Mouse (Mus musculus) stomach, embryonic 16.5 days (tissue): Measurements from ENCODE around the gene Prdx6. TPM values are rescaled to one million over a fixed set of nuclear protein-coding genes. Genes with fewer than 3 reads are reported as not detected.

Experiments
- ATAC-seq: fragments of 200-750 bp; cut with Nextera tagmentation; 2 replicates; pipeline ENCODE4 v1.8.0; 2017; ENCODE audit warnings: moderate number of reproducible peaks, moderate TSS enrichment; ENCODE audit not compliant: insufficient read depth, low FRiP score
- H3K27ac ChIP-seq: fragments of 300-500 bp; sonication (generic); 2 replicates; pipeline ENCODE4 v1.5.1; 2014; ENCODE audit warnings: low read length
- H3K27me3 ChIP-seq: fragments of 300-500 bp; sonication (generic); 2 replicates; pipeline ENCODE4 v1.6.1; 2014; ENCODE audit warnings: low read length, control low read depth, mixed read lengths; ENCODE audit not compliant: control insufficient read depth, insufficient read depth
- H3K36me3 ChIP-seq: fragments of 300-500 bp; sonication (generic); 2 replicates; pipeline ENCODE4 v1.6.1; 2014; ENCODE audit warnings: low read length; ENCODE audit not compliant: control insufficient read depth, insufficient read depth
- H3K4me1 ChIP-seq: fragments of 300-500 bp; sonication (generic); 2 replicates; pipeline ENCODE4 v1.6.1; 2014; ENCODE audit warnings: low read length, control low read depth, mixed read lengths; ENCODE audit not compliant: control insufficient read depth, insufficient read depth
- H3K4me2 ChIP-seq: fragments of 300-500 bp; sonication (generic); 2 replicates; pipeline ENCODE4 v1.6.1; 2014; ENCODE audit warnings: low read depth, low read length, mixed read lengths
- H3K4me3 ChIP-seq: fragments of 300-500 bp; sonication (generic); replicated peaks from 2 replicates; pipeline ENCODE4 v1.5.1; 2014; ENCODE audit warnings: mild to moderate bottlenecking, low read length
- H3K9ac ChIP-seq: fragments of 300-500 bp; sonication (generic); 2 replicates; pipeline ENCODE4 v1.6.1; 2014; ENCODE audit warnings: low read length
- H3K9me3 ChIP-seq: fragments of 300-500 bp; sonication (generic); replicated peaks from 2 replicates; pipeline ENCODE4 v1.6.1; 2016; ENCODE audit warnings: low read length, control low read depth; ENCODE audit not compliant: control insufficient read depth
- WGBS: fragments of 180-500 bp; shearing (Covaris S2); extraction: QIAGEN DNeasy Blood & Tissue Kit; methylation state at CpG from one replicate; pipeline ENCODE4 v1.1.7; 2014; 5-methylcytosine and 5-hydroxymethylcytosine counted together
- polyA plus RNA-seq: library from polyadenylated mRNA; unstranded; fragments of >200 nt; fragmentation: Nextera tagmentation; extraction: Ambion mirVana; gene quantifications from 2 replicates; pipeline ENCODE4 v1.2.1, GENCODE M21; 2015

Prdx6 gene
- polyA plus RNA-seq, 1 experiment from 2014 or later, result 436 TPM

DNA sequence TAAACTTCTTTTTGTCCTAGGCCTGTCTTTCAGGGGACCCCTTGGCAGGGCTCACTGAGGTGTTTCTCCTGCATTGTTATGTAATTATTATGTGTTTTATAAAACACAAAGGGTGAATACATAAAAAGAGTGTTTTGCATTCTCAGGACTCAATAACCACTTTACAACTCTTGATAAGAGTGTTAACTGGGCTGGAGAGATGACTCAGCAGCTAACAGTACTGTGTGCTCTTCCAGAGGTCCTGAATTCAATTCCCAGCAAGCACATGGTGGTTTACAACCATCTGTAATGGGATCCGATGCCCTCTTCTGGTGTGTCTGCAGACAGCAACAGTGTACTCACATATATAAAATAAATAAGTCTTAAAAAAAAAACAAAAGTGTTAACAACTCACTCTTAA lies 3.3 kb upstream of the Prdx6 start:
- H3K4me2 ChIP-seq, result no peak overlapping the region

DNA sequence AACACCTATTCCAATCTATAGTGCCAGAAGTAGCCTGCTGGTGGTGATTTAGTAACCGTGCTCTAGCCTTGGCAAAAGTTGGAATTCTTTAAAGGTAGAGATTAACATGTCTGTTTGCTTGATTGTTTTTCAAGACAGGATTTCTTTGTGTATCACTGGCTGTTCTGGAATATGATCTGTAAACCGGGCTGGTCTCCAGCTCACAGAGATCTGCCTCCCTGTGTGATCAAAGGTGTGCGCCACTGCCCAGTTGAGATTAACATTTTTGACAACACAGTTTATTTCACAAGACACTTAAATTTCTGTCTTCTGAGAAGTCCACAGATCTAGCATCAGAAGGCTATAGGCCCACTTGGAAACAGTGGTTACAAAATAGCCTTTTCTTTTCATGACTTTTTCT lies 1.9 kb upstream of the Prdx6 start:
- Histone ChIP-seq H3K36me3 (no peaks in the 10 kb centered on the region), H3K4me1 (peaks cover 24% of the 10 kb centered on the region), H3K9me3 (no peaks in the 10 kb centered on the region), H3K9ac (no peak overlapping the region), H3K27me3 (no peaks in the 10 kb centered on the region), H3K4me2 (no peak overlapping the region), H3K27ac (no peak overlapping the region), H3K4me3 (no peak overlapping the region)
- WGBS, result 77% methylated on average over 3 of the region's 3 CpGs
- no peak for ATAC-seq

More for the DNA sequence above, 3.3 kb upstream of the Prdx6 start:
- no peaks in the 10 kb centered on the region for H3K9me3 ChIP-seq
- H3K27me3 ChIP-seq, result no peaks in the 10 kb centered on the region
- H3K4me1 ChIP-seq, result peaks cover 11% of the 10 kb centered on the region
- no peak overlapping the region for H3K9ac ChIP-seq
- 87% methylated on average over 1 of the region's 1 CpGs for WGBS
- no peaks in the 10 kb centered on the region for H3K36me3 ChIP-seq
- no peak overlapping the region for H3K4me3 ChIP-seq
- ATAC-seq, result no peak
- H3K27ac ChIP-seq, result no peak overlapping the region

- no peaks in the 10 kb centered on the region for H3K9me3 ChIP-seq
- H3K4me3 ChIP-seq, result no peak overlapping the region
- H3K4me2 ChIP-seq, result no peak overlapping the region
- no peak overlapping the region for H3K9ac ChIP-seq
- ATAC-seq, result no peak
- no peaks in the 10 kb centered on the region for H3K27me3 ChIP-seq
- H3K36me3 ChIP-seq, result no peaks in the 10 kb centered on the region
- H3K4me1 ChIP-seq, result peaks cover 24% of the 10 kb centered on the region
- H3K27ac ChIP-seq, result no peak overlapping the region
- 70% methylated on average over 9 of the region's 9 CpGs for WGBS
These were observed 1.3 kb upstream of the Prdx6 start for GRCm38 (mm10) chr1:161252365-161252764.

DNA sequence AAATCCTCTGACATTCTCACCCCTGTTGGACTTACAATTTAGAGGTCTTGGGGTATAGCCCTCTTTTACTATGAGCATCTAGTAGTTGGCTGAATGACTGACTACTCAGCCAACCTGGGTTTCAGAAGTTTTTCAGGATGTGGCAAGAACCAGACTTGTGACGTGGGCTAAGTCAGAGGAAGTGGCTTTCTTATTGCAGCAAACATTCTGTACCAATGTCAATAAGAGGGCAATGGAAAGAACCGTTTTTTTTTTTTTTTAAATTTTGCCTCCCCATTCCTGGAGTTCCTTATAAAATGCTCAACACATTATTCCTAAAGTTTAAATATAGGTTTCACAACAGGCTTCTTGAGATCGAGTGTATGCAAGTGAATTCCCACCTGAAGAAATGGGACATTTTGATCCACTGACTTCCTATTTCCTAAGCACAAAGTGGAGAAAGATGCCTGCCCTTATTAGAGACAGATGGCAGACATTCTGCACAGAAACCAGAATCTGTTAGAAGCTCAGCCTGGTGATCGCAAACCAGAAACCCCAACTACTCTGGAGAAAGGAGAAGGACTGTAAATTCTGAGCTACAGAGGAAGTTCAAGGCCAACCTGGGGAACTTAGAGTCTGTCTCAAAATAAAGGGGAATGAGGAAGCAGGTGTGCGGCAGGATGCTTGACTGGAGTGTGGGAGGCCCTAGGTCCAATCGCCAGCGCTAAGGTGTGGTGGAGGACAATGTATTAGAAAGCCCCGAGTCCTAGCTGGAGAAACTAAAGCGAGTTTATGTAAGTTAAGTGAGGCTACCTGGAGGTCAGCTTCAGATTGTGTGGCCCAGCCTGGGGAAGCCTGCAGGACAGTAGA lies 622 bp upstream of the Prdx6 start:
- 61% methylated on average over 9 of the region's 9 CpGs for WGBS
- H3K9ac ChIP-seq, result 0 out of 2 replicates have a peak overlapping the region, but pooled peaks have one; percentile 34
- peak overlapping the region; percentile 96 for H3K4me3 ChIP-seq
- H3K9me3 ChIP-seq, result no peaks in the 10 kb centered on the region
- H3K4me1 ChIP-seq, result peaks cover 24% of the 10 kb centered on the region
- no peak for ATAC-seq
- peak overlapping the region; percentile 71 for H3K4me2 ChIP-seq
- no peaks in the 10 kb centered on the region for H3K27me3 ChIP-seq
- peak overlapping the region; percentile 29; the same call in 1 of the 2 replicates for H3K27ac ChIP-seq
- H3K36me3 ChIP-seq, result no peaks in the 10 kb centered on the region

- H3K9me3 ChIP-seq, result no peaks in the 10 kb centered on the region
- 1% methylated on average over 15 of the region's 15 CpGs for WGBS
- H3K9ac ChIP-seq, result peak overlapping the region; percentile 96
- H3K4me3 ChIP-seq, result peak overlapping the region; percentile 96
- peak overlapping the region; percentile 71 for H3K4me2 ChIP-seq
- no peak for ATAC-seq
- no peaks in the 10 kb centered on the region for H3K36me3 ChIP-seq
- H3K27ac ChIP-seq, result peak overlapping the region; percentile 83
- peaks cover 24% of the 10 kb centered on the region for H3K4me1 ChIP-seq
- H3K27me3 ChIP-seq, result no peaks in the 10 kb centered on the region
These were observed 902 bp downstream of the Prdx6 start for GRCm38 (mm10) chr1:161250031-161250603.

DNA sequence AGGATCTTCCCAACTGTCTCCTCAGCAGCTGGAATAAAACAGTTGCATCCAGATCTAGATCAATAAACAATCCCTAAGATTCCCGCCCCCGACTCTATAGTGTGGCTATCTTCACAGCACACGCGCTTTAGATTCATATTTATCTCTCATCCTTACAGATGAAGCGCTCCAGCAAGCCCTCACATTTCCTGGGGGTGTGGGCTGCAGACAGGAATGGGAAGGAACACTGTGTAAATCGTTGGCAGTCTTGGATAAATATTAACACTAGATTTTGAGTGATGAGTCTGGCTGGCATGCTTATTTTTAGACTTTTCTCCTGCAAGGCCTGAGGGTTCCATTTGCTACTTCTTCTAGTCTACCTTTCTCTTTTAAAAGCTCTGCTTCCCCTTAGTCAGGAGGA lies 1.6 kb downstream of the Prdx6 start:
- 0 out of 2 replicates have a peak, but pooled peaks cover 2% of the 10 kb centered on the region for H3K36me3 ChIP-seq
- 5% methylated on average over 6 of the region's 6 CpGs for WGBS
- H3K9ac ChIP-seq, result peak overlapping the region; percentile 96
- H3K9me3 ChIP-seq, result no peaks in the 10 kb centered on the region
- no peaks in the 10 kb centered on the region for H3K27me3 ChIP-seq
- H3K4me1 ChIP-seq, result peaks cover 24% of the 10 kb centered on the region
- no peak for ATAC-seq
- H3K27ac ChIP-seq, result peak overlapping the region; percentile 83
- H3K4me2 ChIP-seq, result peak overlapping the region; percentile 71
- H3K4me3 ChIP-seq, result peak overlapping the region; percentile 96

GRCm38 (mm10) chr1:161248685-161249084 lies 2.3 kb downstream of the Prdx6 start:
- Histone ChIP-seq H3K4me3 (peak overlapping the region; percentile 96; the same call in 1 of the 2 replicates), H3K27me3 (no peaks in the 10 kb centered on the region), H3K27ac (no peak overlapping the region), H3K36me3 (0 out of 2 replicates have a peak, but pooled peaks cover 7% of the 10 kb centered on the region), H3K9ac (no peak overlapping the region; the same call in 1 of the 2 replicates), H3K4me1 (peaks cover 24% of the 10 kb centered on the region), H3K4me2 (peak overlapping the region; percentile 71), H3K9me3 (no peaks in the 10 kb centered on the region)
- 53% methylated on average over 7 of the region's 7 CpGs for WGBS
- no peak for ATAC-seq

- Histone ChIP-seq H3K4me3 (no peak overlapping the region), H3K27ac (no peak overlapping the region), H3K36me3 (peaks cover 10% of the 10 kb centered on the region; the same call in 1 of the 2 replicates), H3K4me2 (peak overlapping the region; percentile 71), H3K4me1 (peaks cover 24% of the 10 kb centered on the region), H3K9me3 (no peaks in the 10 kb centered on the region), H3K27me3 (no peaks in the 10 kb centered on the region), H3K9ac (0 out of 2 replicates have a peak overlapping the region, but pooled peaks have one; percentile 7)
- WGBS, result 69% methylated on average over 11 of the region's 11 CpGs
- ATAC-seq, result no peak
These were observed 3.1 kb downstream of the Prdx6 start for GRCm38 (mm10) chr1:161247643-161248580.
